Mouse (Mus musculus): Measurements from ENCODE around the gene Kif6. TPM values are rescaled to one million over a fixed set of nuclear protein-coding genes. Genes with fewer than 3 reads are reported as not detected.
A peak's percentile ranks its signal among the peaks of the same experiment; 100 is the strongest.

Gene Kif6
- polyA plus RNA-seq, 1 experiment: 1.7 TPM

DNA sequence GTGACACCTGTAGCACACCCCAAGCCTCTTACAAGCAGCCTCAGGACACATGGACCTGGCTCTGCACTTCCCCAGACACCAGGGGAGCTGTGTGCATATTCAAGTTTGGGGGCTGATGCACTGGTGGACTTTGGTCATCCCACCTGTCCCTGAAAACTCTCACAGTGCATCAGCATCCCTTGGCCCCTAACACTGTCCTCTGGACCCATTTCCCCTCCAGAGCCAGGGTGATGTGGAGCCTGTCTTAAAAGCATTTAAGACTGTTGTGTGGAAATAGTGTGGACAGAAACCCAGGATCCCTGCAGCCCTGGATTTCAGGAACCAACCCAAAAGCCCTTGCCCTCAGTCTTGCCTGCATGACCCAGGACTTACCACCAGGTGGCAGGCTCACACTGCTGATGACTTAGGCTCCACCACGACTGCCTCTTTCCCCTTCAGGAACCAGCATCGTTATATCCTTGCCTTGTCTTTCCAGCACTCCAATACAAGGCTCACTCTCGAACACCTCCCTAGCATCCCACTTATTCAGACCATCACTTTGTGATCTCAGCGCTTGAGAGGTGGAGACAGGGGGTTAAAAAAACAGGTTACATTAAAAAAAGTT lies 320.8 kb downstream of the Kif6 start:
- TF ChIP-seq POLR2A (IDR thresholded peaks at IDR 0.05; ENCODE audit: borderline replicate concordance, insufficient read depth, low read length): no peak
- TF ChIP-seq CTCF (IDR thresholded peaks at IDR 0.05; ENCODE audit: borderline replicate concordance, insufficient read depth, low read depth, low read length): peak; percentile 98
- 2% methylated on average over 4 of the region's 4 CpGs for WGBS

DNA sequence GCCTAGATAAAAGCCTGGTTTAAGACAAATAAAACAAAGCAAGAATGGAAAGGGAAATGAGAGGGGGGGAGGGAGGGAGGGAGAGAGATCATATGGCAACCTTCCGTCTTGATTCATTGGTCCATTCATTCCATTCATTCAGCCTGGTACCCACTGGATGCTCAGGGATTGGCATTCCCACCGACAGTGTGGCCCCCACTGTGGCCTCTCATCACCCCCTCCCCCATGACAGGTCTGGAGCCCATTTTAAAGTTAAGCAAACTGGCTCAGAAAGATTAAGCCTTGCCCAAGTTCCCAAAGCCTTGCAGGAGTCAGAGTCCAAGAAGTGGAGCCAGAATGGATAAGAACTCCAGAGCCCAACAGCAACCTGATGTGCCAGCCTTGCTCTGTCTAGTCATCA lies 321.3 kb downstream of the Kif6 start:
- H3K27me3 ChIP-seq (ENCODE audit: control insufficient read depth, insufficient read depth, low read length): no peaks in the 10 kb centered on the region
- TF ChIP-seq CTCF (IDR thresholded peaks at IDR 0.05; ENCODE audit: borderline replicate concordance, insufficient read depth, low read depth, low read length): no peak
- TF ChIP-seq POLR2A (IDR thresholded peaks at IDR 0.05; ENCODE audit: borderline replicate concordance, insufficient read depth, low read length): no peak
- no peaks in the 10 kb centered on the region for H3K4me1 ChIP-seq (ENCODE audit: control insufficient read depth, insufficient read depth, low read length)
- 26% methylated on average over 2 of the region's 2 CpGs for WGBS
- H3K27ac ChIP-seq (ENCODE audit: insufficient read depth, low read length): no peak overlapping the region
- no peak for DNase-seq
- no peak overlapping the region for H3K4me3 ChIP-seq (replicated peaks; ENCODE audit: insufficient read depth, low read depth, low read length)

More for the DNA sequence above, 320.8 kb downstream of the Kif6 start:
- Histone ChIP-seq H3K4me3 (replicated peaks; ENCODE audit: insufficient read depth, low read depth, low read length) (no peak overlapping the region), H3K4me1 (ENCODE audit: control insufficient read depth, insufficient read depth, low read length) (no peaks in the 10 kb centered on the region), H3K27ac (ENCODE audit: insufficient read depth, low read length) (no peak overlapping the region), H3K27me3 (ENCODE audit: control insufficient read depth, insufficient read depth, low read length) (no peaks in the 10 kb centered on the region)
- peak; percentile 60 to 81 for DNase-seq

DNA sequence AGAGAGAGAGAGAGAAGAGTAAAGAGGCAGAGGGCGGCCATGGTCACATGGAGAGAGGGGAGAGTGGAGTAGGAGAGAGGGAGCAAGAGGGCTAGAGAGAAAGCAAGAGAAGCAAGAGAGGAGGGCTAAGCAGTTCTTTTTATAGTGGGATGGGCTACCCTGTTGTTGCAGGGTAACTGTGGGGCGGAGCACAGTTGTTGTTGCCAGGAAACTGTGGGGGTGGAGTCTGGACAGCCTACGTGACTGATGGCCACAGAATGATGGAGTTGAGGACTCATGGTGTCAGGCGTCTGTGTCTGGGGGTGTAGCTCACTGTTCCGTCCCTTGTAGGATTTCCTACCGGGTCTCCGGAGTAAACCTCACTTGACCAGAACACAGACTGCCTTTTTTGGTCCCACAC lies 324.2 kb downstream of the Kif6 start:
- Histone ChIP-seq H3K4me1 (ENCODE audit: control insufficient read depth, insufficient read depth, low read length) (no peaks in the 10 kb centered on the region), H3K27ac (ENCODE audit: insufficient read depth, low read length) (no peak overlapping the region), H3K4me3 (replicated peaks; ENCODE audit: insufficient read depth, low read depth, low read length) (no peak overlapping the region), H3K27me3 (ENCODE audit: control insufficient read depth, insufficient read depth, low read length) (no peaks in the 10 kb centered on the region)
- TF ChIP-seq POLR2A (IDR thresholded peaks at IDR 0.05; ENCODE audit: borderline replicate concordance, insufficient read depth, low read length) (no peak), CTCF (IDR thresholded peaks at IDR 0.05; ENCODE audit: borderline replicate concordance, insufficient read depth, low read depth, low read length) (no peak)
- WGBS: 83% methylated on average over 7 of the region's 7 CpGs
- no peak for DNase-seq

DNA sequence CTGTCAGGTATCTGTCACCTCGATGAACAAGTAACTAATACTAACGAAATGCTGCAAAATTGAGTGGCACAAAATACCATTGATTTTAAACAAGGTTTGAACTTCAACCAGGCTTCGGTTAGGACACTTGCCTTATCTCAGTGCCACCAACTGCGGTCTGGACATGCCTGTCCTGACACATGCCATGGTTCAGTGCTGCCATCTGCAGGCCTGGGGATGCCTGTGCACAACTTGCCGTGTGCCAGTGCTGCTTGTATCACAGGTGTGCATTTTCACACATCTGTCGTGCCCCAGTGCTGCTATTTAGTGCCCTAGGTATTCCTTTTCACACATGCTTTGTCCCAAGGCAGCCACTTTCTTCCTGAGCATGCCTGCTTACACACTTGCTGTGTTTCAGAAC lies 327.7 kb downstream of the Kif6 start:
- Histone ChIP-seq H3K27ac (ENCODE audit: insufficient read depth, low read length) (no peak overlapping the region), H3K27me3 (ENCODE audit: control insufficient read depth, insufficient read depth, low read length) (no peaks in the 10 kb centered on the region), H3K4me3 (replicated peaks; ENCODE audit: insufficient read depth, low read depth, low read length) (no peak overlapping the region), H3K4me1 (ENCODE audit: control insufficient read depth, insufficient read depth, low read length) (no peaks in the 10 kb centered on the region)
- DNase-seq: peak in 1 of 2 experiments; percentile 17
- WGBS: 70% methylated on average over 6 of the region's 6 CpGs
- TF ChIP-seq POLR2A (IDR thresholded peaks at IDR 0.05; ENCODE audit: borderline replicate concordance, insufficient read depth, low read length): no peak
- peak; percentile 46; the same call in 1 of the 2 replicates for TF ChIP-seq CTCF (IDR thresholded peaks at IDR 0.05; ENCODE audit: borderline replicate concordance, insufficient read depth, low read depth, low read length)

DNA sequence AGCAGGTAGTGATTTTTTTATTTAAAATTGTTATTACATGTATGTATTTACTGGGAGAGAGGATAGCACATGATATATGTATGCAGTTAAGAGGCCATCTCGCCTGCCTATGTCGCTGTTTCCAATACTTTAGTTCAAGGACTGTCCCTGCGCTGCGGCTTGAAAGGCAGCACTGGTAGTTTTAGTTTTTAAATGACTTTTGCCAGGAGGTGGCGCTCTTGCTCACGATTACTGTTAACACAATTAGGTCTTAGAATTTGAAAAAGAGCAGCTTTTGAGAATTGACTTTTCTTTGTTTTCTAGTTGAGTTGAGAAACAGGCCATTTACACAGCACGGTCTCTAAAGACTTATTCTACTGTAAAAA lies 336.5 kb downstream of the Kif6 start:
- Histone ChIP-seq H3K4me3 (replicated peaks; ENCODE audit: insufficient read depth, low read depth, low read length) (no peak overlapping the region), H3K27me3 (ENCODE audit: control insufficient read depth, insufficient read depth, low read length) (no peaks in the 10 kb centered on the region), H3K4me1 (ENCODE audit: control insufficient read depth, insufficient read depth, low read length) (peaks cover 3% of the 10 kb centered on the region; the same call in 1 of the 2 replicates), H3K27ac (ENCODE audit: insufficient read depth, low read length) (no peak overlapping the region)
- 8% methylated on average over 7 of the region's 7 CpGs for WGBS
- DNase-seq: peak; percentile 67 to 70
- TF ChIP-seq CTCF (IDR thresholded peaks at IDR 0.05; ENCODE audit: borderline replicate concordance, insufficient read depth, low read depth, low read length): peak; percentile 56
- TF ChIP-seq POLR2A (IDR thresholded peaks at IDR 0.05; ENCODE audit: borderline replicate concordance, insufficient read depth, low read length): no peak

DNA sequence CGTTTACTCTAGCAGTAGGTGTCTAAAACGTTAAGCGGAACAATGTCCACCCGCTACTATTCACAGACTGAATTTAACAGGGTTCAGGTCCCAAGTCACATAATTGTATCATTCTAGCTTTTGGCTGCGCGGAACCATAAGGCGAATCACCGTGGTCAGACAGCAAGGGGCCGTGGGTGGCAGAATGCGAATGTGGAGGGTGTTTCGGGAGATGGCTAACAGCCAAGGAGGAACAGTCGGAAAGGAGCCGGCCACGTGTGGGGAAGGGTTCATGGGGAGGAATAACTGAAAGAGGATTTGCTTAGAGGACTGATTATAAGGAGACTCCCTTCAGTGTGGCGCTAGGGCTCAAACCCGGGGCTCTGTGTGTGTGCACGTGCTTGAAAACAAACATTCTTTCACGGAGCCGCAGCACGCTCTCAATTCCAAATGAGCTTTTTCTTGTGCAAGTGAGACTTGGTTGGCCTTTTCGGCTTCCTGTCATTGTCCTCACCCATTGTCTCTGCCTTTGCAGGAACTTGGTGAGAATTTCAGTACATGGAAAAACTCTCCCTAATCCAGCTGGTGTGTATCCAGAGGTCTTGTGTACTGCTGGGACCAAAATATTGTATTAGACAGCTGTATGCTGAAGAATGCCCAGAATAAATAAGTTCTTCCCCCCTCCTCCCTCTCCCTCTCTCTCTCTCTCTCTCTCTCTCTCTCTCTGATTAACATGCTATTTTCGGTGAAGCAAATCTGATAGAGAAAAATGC lies 337.1 kb downstream of the Kif6 start:
- H3K27me3 ChIP-seq (ENCODE audit: control insufficient read depth, insufficient read depth, low read length): no peaks in the 10 kb centered on the region
- WGBS: 14% methylated on average over 22 of the region's 22 CpGs
- H3K27ac ChIP-seq (ENCODE audit: insufficient read depth, low read length): no peak overlapping the region
- TF ChIP-seq POLR2A (IDR thresholded peaks at IDR 0.05; ENCODE audit: borderline replicate concordance, insufficient read depth, low read length) (no peak), CTCF (IDR thresholded peaks at IDR 0.05; ENCODE audit: borderline replicate concordance, insufficient read depth, low read depth, low read length) (no peak)
- DNase-seq: peak; percentile 18 to 34
- H3K4me3 ChIP-seq (replicated peaks; ENCODE audit: insufficient read depth, low read depth, low read length): peak overlapping the region; percentile 49
- peaks cover 3% of the 10 kb centered on the region; the same call in 1 of the 2 replicates for H3K4me1 ChIP-seq (ENCODE audit: control insufficient read depth, insufficient read depth, low read length)

DNA sequence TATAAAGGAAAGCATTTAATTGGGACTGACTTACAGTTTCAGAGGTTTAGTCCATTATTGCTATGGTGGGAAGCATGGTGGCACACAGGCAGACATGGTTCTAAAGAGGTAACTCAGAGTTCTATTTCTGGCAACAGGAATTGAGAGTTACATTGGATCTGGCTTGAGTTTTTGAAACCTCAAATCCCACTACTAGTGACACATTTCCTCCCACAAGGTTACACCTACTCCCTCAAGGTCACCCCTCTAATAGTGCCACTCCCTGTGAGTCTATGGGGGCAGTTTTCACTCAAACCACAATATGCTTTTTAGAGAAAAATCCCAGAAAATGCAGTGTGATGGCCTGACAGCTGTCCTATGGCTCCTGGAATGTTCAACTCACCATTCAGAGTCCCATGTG lies 344.1 kb downstream of the Kif6 start:
- no peak for DNase-seq
- Histone ChIP-seq H3K27me3 (ENCODE audit: control insufficient read depth, insufficient read depth, low read length) (no peaks in the 10 kb centered on the region), H3K4me3 (replicated peaks; ENCODE audit: insufficient read depth, low read depth, low read length) (no peak overlapping the region), H3K27ac (ENCODE audit: insufficient read depth, low read length) (no peak overlapping the region), H3K4me1 (ENCODE audit: control insufficient read depth, insufficient read depth, low read length) (no peaks in the 10 kb centered on the region)
- no peak for TF ChIP-seq CTCF (IDR thresholded peaks at IDR 0.05; ENCODE audit: borderline replicate concordance, insufficient read depth, low read depth, low read length)

Other genes starting within 250 kb of the Kif6 start
- gene Mocs1, start 186.8 kb upstream of the Kif6 start, polyA plus RNA-seq (2012; rRNA removed): 14.4 and 17.0 TPM in 2 replicates
- 54.4 TPM in 2 replicates for gene Daam2, start 50.8 kb upstream of the Kif6 start, polyA plus RNA-seq (2012; rRNA removed)

Data from cerebellum, adult 2 months (tissue).